Mouse (Mus musculus): ENCODE results near the gene Fbxl20.

- no peak for TF ChIP-seq TAL1 (IDR thresholded peaks at IDR 0.05; ENCODE audit: low read length)
- no peak for TF ChIP-seq GATA1 (IDR thresholded peaks at IDR 0.05; ENCODE audit: low read length)
These were observed 116.1 kb downstream of the Fbxl20 start for GRCm38 (mm10) chr11:98034061-98034460.

Data from erythroblast, embryonic 14.5 days (primary cell).